Mouse (Mus musculus) embryonic fibroblast, embryonic 13.5 days (primary cell): ENCODE measurements at regions not wholly inside any gene's neighbourhood (a gene's known extent, or its start where the extent isn't known, plus 50 kb on each side); places are given as distances from the start of the nearest gene placed in this dataset.

Experiments used
- H3K27ac ChIP-seq: 2 replicates; pipeline ENCODE4 v1.5.1; 2012; ENCODE audit warnings: low read length, control low read depth, inconsistent platforms; ENCODE audit not compliant: insufficient read depth
- H3K4me1 ChIP-seq: 2 replicates; pipeline ENCODE4 v1.6.1; 2011; ENCODE audit warnings: low read length; ENCODE audit not compliant: control insufficient read depth, insufficient read depth
- H3K4me3 ChIP-seq: 2 replicates; pipeline ENCODE4 v1.5.1; 2011; ENCODE audit warnings: mild to moderate bottlenecking, control low read depth, low read length; ENCODE audit not compliant: insufficient read depth
- CTCF ChIP-seq: IDR thresholded peaks from 2 replicates; pipeline ENCODE4 v1.5.1; 2011; ENCODE audit warnings: mild to moderate bottlenecking, control low read depth, low read length, moderate library complexity, borderline replicate concordance; ENCODE audit not compliant: insufficient read depth
- POLR2A ChIP-seq: IDR thresholded peaks from 2 replicates; pipeline ENCODE4 v1.6.1; 2011; ENCODE audit warnings: low read depth, mild to moderate bottlenecking, control low read depth, low read length, moderate library complexity

DNA sequence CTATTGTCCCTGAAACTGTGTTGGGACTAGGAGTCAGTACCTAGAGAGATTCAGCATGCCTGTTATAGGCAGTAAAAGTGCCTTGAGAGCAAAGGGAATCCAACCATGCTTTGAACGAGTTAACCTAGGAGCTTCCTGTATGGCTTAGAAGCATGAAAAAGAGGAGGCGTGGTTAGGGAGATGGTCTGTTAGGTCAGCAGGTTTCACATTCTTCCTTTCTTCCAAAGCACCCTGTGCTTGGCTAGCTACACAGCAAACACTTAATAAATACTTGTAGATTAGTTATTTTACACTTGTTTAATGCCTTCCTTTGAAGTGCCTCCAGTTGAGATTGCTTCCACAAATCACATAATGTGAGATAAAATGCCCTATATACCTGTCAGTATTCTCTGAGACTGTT, 284.9 kb upstream of the Adgra3 start:
- no peak for TF ChIP-seq CTCF
- no peak for TF ChIP-seq POLR2A
- no peaks in the 10 kb centered on the region for H3K4me1 ChIP-seq
- H3K27ac ChIP-seq: no peak overlapping the region
- H3K4me3 ChIP-seq: no peak overlapping the region

DNA sequence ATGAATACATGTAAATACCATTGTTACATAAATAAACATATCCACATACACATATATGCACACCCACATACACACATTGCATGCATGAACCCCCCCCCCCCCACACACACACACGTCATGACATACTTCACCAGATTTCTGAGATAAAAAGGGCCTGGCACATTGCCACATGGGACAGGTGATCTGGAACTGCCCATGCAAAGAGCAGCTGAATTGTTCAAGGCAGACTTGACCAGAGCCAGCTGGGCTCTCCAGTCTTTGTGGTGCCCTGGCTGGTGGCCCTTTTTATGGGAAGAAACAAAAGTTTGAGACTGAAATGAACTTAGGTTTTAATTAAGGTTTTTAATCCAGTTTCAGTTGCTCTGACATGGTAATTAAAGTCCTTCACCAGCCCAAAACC, 250.7 kb upstream of the Adgra3 start:
- TF ChIP-seq CTCF (no peak), POLR2A (no peak)

DNA sequence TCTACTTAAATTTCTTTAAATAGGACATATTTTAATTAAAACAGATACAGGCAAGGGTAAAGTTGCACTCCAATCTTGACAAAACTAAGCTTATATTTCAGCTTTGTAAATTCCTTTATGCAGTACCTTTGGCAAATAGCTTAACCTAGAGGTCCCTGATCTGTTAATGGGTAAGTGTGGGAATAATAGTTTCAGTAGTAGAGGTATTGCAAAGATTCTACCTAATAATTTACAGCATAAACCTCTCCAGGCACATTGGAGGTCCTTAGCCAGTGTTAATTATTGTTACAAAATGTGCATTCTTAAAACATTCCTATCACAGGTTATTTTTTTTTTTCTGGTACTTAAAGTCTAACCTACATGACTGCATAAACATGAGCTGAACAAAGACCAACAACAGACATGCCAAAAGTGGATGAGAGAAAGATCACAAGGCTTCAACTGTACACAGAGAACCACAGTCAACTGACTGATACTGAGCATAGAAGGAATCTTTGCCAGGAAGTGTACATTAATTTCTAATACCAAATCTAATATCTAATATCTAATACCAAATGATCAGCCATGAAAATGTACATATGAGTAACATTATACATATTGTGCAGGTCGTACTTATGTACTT, 245.2 kb upstream of the Adgra3 start:
- Histone ChIP-seq H3K4me1 (no peaks in the 10 kb centered on the region), H3K4me3 (no peak overlapping the region), H3K27ac (no peak overlapping the region)
- no peak for TF ChIP-seq CTCF
- no peak for TF ChIP-seq POLR2A

More for the DNA sequence above, 250.7 kb upstream of the Adgra3 start:
- Histone ChIP-seq H3K27ac (no peak overlapping the region), H3K4me3 (no peak overlapping the region), H3K4me1 (no peaks in the 10 kb centered on the region)

DNA sequence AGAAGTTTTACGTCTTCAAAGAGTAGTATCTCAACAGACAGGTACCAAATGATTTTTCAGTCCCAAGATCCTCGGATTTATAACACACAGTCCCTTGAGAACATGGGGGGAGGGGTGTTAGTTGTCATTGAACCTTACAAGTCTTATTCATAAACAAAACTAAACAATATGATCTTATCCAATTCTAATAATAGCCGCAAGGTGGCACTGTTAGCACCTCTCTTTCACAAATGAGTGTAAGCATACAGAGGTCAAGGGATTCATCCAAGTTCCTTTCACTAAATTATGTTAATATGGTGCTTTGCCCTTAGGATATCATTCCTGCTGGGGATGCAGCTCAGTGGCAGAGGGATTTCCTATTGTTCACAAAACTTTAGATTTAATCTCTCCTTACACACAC, 235.0 kb upstream of the Adgra3 start:
- Histone ChIP-seq H3K4me1 (no peaks in the 10 kb centered on the region), H3K4me3 (no peak overlapping the region), H3K27ac (no peak overlapping the region)
- TF ChIP-seq POLR2A: no peak
- no peak for TF ChIP-seq CTCF

DNA sequence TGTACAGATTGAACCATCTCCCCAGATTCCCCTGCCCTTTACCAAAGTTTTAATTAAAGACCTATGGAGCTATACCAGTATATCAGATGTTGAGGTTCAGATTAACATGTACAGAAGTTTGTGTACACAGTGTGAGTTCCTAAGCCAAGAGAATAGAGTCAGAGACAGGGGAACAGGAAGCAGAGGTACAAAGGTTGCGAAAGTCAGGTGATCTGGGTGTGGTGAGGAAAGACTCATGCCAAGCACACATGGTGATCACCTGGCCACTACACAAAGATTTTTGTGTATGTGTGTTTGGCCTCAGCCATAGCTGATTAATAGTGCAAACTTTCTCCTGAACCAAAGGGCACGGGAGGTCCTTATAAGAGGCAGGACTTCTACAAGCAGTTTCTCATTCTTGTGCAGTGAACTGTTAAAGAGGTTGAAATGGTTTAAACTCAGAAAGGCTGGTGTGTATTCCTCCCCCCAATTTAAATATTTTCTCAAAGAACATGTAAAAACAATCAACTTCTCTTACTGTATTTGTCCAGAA, 232.1 kb upstream of the Adgra3 start:
- no peak for TF ChIP-seq CTCF
- TF ChIP-seq POLR2A: no peak
- H3K27ac ChIP-seq: no peak overlapping the region
- no peak overlapping the region for H3K4me3 ChIP-seq
- H3K4me1 ChIP-seq: no peaks in the 10 kb centered on the region

DNA sequence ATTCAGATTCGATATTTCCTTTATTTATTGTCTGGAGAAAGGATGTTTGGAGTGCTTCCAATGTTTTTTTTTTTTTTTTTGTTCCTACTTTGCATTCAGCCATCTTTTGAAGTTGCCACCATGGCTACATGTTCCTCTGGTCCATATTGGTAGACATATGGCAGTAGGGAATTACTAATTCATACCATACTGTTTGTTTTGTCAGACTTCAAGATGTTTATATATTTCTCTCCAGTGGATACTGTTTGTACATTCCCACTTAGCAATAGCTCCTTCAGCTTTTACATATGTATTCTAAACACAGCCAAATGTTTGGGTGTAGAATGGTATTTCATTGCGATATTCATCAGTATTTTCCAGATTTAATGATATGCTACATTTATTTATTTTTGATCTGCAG, 201.6 kb upstream of the Adgra3 start:
- Histone ChIP-seq H3K4me3 (no peak overlapping the region), H3K27ac (no peak overlapping the region), H3K4me1 (no peaks in the 10 kb centered on the region)
- TF ChIP-seq CTCF (no peak), POLR2A (no peak)

DNA sequence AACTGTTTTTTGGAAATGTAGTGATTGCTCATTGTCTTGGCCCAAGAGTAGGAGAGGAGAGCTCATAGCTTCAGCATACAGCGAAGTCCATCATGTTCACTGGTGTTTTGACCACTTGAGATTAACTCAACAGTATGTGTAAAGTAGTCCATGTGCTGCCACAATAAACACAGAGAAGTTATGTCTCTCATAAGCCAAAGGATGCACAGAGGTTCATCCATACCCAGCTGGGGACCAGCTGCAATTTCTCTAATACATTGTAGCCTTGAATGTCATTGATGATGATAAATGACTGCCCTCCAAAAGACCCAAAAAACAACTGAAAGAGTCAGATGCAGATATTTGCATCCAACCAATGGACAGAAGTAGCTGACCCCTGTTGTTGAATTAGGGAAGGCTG, 199.2 kb upstream of the Adgra3 start:
- Histone ChIP-seq H3K4me1 (no peaks in the 10 kb centered on the region), H3K27ac (no peak overlapping the region), H3K4me3 (no peak overlapping the region)
- TF ChIP-seq POLR2A (no peak), CTCF (no peak)

DNA sequence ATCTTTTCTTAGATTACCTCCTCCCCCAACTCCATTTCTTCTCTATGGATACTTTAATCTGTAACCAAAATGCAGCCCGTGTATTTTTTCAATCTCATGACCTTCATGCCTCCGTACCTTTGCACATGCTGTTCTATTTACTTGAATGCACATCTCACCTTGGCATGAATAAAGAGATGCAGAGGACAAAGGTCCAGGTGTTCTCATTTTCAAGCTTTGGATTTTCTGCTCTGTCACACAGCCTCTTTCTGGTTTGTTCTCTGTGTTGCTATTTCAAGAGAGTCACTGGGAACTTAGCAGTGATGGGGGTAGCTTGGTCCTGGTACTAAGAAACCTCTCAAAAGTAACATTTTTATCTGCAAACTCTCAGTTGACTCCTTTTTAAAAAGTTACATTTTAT, 175.3 kb upstream of the Adgra3 start:
- H3K4me1 ChIP-seq: no peaks in the 10 kb centered on the region
- H3K27ac ChIP-seq: no peak overlapping the region
- no peak for TF ChIP-seq POLR2A
- TF ChIP-seq CTCF: no peak
- no peak overlapping the region for H3K4me3 ChIP-seq

DNA sequence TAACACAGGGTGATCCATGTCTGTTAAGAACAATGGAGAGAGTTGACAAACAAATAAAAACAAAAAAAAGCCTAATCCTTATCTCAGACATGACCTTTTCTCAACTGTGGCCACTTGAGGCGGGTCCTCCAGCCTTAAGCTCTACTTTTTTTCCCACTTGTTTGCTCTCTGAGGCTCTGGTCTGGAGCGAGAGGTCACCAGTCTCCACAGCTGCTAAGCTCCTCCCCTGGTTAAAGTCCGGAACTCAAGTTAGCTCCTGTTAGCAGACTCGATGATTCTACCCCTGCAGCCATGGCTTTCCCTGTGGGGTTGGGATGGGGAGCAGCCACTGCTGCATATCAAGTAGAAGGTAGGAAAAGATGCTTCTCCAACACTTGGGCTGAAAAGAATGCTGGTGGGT, 158.2 kb upstream of the Adgra3 start:
- no peak overlapping the region for H3K4me3 ChIP-seq
- H3K4me1 ChIP-seq: no peaks in the 10 kb centered on the region
- TF ChIP-seq CTCF (no peak), POLR2A (no peak)
- H3K27ac ChIP-seq: no peak overlapping the region

DNA sequence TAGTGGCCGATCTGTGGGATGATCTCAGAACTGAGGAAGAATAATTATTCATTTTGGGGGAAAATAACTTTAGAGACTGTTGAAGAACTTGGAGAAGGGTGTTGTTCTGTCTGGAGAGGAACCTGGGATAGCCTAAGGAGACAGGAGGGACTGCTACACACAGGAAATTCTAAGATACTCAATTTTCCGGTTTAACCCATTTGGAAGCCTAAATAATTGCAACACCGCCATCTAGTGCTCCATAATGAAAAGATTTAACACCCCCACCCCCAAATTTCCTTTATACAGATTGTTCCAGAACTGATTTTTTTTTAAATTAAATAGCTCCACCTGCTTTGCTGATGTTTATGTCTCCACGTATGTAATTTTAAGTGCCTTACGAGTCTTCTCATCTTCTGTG, 157.2 kb upstream of the Adgra3 start:
- no peak for TF ChIP-seq POLR2A
- TF ChIP-seq CTCF: no peak
- Histone ChIP-seq H3K4me3 (no peak overlapping the region), H3K27ac (no peak overlapping the region), H3K4me1 (no peaks in the 10 kb centered on the region)

DNA sequence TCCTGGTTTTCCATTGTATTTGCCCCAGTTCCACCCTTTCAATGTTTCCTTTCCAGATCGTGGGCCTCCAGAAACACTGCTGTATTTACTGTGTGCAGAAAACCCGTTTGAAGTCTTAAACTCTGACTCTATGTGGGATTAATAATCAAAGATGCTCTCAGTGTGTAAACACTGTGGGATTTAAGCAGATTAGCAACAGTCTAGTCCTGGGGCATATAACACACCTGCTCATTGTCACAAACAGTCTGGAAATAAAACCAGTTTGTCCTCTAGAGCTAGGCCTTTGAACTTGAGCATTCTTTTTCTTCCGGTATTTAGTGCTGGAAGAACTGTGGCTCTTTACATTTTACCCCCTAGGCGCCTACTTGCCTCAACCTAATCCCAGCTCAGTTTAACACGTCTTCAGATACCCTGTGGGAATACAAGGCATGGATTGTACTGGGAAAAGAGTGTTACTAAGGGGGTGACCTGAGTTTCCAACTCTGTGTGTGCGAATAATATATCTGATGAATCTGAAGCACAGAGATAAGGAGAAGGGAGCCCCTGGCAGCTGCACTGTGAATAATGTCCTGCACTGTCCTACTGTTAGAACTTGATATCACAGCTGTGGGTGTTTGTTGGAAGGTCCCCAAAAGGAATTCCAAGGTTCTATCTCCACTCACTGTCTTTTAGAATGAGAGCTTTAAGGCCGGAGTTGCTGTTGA, 143.7 kb upstream of the Adgra3 start:
- H3K27ac ChIP-seq: peak overlapping the region; percentile 11; the same call in 1 of the 2 replicates
- TF ChIP-seq CTCF: no peak
- no peak for TF ChIP-seq POLR2A
- no peaks in the 10 kb centered on the region for H3K4me1 ChIP-seq
- no peak overlapping the region for H3K4me3 ChIP-seq
